Mouse (Mus musculus) left cerebral cortex, adult 2 months (tissue): ENCODE measurements at regions not wholly inside any gene's neighbourhood (a gene's known extent, or its start where the extent isn't known, plus 50 kb on each side); places are given as distances from the start of the nearest gene placed in this dataset.
A peak's percentile ranks its signal among the peaks of the same experiment; 100 is the strongest.

ENCODE experiments used
- DNase-seq, 2 experiments: peaks; one replicate each; pipeline ENCODE4 v3.0.0; 2021 to 2022; ENCODE audit warnings: low spot score in 2 of 2, mixed read lengths in 1 of 2; ENCODE audit errors: extremely low spot score in 1 of 2
- H3K27ac ChIP-seq: fragments of 200-600 bp; 2 replicates; pipeline ENCODE4 v1.8.1; 2022
- H3K4me3 ChIP-seq: fragments of 200-600 bp; 2 replicates; pipeline ENCODE4 v1.8.1; 2022
- CTCF ChIP-seq: fragments of 200-600 bp; IDR thresholded peaks from 2 replicates; pipeline ENCODE4 v1.8.1; 2022; ENCODE audit warnings: antibody characterized with exemption, mild to moderate bottlenecking, moderate library complexity
- intact Hi-C: fragments of 180-260 bp; cut with DNase I; formaldehyde crosslinking; loops from one replicate; pipeline ENCODE4 v1.15.1; 2025

DNA sequence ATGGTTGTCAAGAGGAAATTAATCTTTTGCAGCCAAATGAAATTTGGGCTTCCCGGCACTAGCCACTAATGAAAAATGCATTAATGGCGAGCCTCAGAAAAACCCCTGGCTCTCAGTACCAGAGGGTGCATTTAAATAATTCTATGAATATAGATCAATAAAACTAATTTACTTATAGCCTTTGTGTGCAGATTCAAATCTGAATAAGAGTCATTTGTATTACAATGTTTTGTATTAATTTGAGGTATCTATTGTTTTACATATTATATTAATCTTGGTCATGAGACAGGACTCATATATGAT lies 392.1 kb downstream of the Nuf2 start:
- Histone ChIP-seq H3K4me3 (no peak overlapping the region), H3K27ac (no peak overlapping the region)
- no peak for DNase-seq
- intact Hi-C loops: no loop called here
- no peak for TF ChIP-seq CTCF

DNA sequence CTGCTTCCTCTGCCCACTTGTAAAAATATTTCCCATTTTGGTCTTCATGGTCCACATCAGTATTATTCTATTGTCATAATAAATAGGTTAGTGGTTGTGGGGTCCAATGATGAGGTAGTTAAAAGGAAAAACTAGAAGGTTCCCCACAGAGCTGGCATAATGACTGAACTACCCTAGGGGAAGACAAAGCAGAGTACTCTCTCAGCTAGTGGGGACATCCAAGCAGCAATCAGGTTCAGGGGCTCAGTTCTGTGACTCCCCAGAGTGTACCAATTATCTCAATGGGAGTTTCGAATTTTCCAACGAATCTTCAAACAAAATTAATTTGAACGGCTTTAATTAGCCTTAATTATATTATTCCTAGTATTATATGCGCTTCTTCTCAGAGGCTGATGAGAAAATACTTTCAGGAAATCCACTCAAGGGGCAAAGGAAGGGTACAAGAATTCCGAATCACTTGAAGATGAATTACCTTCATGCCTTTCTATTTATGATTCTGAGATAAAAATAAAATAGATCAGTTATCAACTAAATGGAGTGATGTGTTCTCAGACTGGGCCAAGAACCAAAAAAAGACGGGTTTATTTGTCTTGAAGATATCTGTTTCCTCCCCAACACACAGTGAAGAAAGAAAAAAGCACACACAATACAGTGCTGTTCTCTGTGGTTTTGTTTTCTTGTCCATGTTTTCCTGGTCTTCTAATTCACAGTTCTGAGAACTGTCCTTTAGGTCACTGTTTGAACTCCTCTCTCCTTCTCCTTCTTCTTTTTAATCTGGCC lies 392.7 kb downstream of the Nuf2 start:
- no peak overlapping the region for H3K4me3 ChIP-seq
- H3K27ac ChIP-seq: no peak overlapping the region
- no peak for DNase-seq
- no peak for TF ChIP-seq CTCF
- intact Hi-C loops: no loop called here

DNA sequence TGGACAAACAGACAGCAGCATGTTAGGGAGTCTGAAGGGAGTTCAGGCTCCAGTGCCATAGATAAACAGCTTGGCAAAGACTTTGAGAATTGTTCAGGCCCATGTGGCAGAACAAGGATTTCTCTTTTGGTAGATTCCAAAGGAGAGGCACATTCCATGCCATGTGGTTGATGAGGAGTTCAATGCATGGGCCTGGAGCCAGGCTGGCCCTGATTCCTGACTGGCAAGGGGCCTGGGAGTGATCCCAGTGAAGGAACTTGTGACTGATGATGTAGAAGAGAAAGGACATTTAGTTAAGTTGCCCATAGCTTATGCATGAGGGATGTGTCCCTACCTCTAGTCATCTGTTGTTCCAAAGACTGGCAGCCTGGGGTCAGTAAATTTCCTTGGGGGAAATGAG lies 395.7 kb downstream of the Nuf2 start:
- H3K4me3 ChIP-seq: no peak overlapping the region
- DNase-seq: no peak
- no peak overlapping the region for H3K27ac ChIP-seq
- TF ChIP-seq CTCF: no peak
- intact Hi-C loops: no loop called here

- intact Hi-C loops: loop anchor here (5.0 to 10.0 kb wide), 2 partner anchors 354 to 889 kb away; no protein-coding TSS in a partner anchor
- Histone ChIP-seq H3K4me3 (no peak overlapping the region), H3K27ac (no peak overlapping the region)
- no peak for DNase-seq
- no peak for TF ChIP-seq CTCF
Observed at GRCm38 (mm10) chr1:169103669-169104068, 427.6 kb downstream of the Nuf2 start.

DNA sequence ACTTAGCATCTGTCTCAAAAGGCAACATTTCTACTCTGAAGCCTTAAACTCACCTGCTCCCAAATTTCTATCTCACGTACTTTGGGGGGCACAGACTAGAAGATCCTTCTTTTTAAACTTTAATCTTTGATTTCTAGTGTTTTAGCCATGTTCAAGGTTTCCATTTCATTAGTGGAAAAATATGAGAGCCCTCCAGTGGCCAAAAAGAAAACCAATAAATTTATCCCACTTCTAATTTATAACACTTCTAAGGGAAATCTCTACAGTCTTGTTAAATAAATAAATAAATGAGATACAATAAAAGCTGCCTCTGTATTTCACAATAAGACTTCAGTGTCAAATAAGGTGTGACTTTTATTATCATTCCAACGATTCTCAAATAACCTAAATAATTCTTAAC lies 428.2 kb downstream of the Nuf2 start:
- H3K27ac ChIP-seq: no peak overlapping the region

DNA sequence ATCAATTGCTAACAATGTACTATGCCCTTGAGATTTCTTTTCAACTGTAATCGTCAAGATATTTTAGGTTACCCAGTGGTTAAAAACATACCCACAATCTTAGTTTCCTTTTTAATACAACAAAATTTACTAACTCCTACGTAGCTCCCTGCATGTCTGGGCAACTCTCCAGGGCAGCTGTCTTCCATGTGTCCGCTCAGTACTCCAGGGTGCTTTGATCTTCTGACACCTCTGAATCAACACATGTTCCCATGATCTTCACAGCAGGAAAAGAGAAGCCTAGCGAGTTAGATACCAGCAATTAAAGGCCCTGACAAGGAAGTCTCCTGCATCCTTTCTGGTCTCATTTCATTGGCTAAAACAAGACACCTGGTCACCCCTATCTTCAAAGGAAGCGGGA lies 432.0 kb downstream of the Nuf2 start:
- no peak overlapping the region for H3K4me3 ChIP-seq
- TF ChIP-seq CTCF: no peak
- no peak for DNase-seq
- intact Hi-C loops: no loop called here
- H3K27ac ChIP-seq: no peak overlapping the region

More for the DNA sequence above, 428.2 kb downstream of the Nuf2 start:
- peak; percentile 56 for TF ChIP-seq CTCF
- H3K4me3 ChIP-seq: no peak overlapping the region
- DNase-seq: no peak
- intact Hi-C loops: loop anchor here (5.0 to 10.0 kb wide), 2 partner anchors 354 to 888 kb away; no protein-coding TSS in a partner anchor

DNA sequence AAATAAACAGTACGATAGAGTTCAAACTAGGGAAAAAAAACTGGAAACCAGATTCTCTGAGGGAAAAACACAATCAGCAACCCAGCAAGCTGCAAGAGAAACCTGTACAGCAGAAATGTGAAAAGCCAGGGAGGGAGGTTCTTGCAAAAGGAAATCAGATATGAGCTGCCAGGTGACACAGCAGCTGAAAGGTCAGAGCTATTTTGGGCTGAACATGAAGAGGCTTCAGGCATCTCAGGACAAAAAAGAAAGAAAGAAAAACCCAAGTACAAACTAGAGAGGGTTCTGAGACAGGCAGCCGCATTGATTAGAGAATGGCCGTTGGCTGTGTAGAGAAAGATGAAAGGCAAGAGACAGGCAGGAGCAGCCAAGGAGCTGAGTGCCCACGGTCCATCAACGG lies 434.5 kb downstream of the Nuf2 start:
- DNase-seq: no peak
- Histone ChIP-seq H3K4me3 (no peak overlapping the region), H3K27ac (no peak overlapping the region)
- intact Hi-C loops: no loop called here
- no peak for TF ChIP-seq CTCF

DNA sequence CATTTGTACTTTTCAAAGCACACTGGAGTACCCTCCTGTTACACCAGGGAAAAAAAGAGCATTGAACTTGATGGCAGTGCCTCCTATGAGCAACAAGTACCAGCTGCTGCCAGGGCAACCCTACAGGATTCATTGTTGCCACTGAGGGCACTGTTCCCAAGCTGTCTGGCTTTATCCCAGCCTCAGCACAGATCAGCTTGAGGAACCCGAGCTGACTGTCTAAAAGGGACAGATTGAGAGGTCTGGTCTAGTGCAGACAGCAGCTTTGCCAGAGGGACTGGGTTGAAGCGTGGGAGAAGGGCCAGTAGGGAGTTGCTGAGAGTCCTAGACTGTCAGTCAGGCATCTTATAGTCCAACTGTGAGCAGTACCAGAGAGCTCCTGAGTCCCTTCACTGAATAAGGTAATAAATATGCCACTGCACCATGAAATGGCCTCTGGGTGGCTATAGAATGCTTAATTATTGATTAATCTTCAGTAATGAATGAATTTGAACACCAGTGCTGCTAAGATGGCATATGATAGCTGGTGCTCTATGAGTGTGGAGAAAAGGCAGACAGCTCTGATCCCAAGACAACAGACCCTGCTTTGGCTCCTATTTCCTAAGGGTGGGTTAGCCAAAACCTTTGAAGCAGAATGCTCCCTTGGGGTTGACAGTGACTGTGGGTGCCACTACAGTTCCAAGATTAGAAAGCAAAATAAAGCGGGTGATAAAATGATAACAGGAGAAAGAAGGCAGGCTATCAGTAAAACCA lies 437.5 kb downstream of the Nuf2 start:
- H3K4me3 ChIP-seq: no peak overlapping the region
- DNase-seq: peak in 1 of 2 experiments; percentile 13
- no peak; the same call in 1 of the 2 replicates for TF ChIP-seq CTCF
- no peak overlapping the region for H3K27ac ChIP-seq
- intact Hi-C loops: no loop called here

DNA sequence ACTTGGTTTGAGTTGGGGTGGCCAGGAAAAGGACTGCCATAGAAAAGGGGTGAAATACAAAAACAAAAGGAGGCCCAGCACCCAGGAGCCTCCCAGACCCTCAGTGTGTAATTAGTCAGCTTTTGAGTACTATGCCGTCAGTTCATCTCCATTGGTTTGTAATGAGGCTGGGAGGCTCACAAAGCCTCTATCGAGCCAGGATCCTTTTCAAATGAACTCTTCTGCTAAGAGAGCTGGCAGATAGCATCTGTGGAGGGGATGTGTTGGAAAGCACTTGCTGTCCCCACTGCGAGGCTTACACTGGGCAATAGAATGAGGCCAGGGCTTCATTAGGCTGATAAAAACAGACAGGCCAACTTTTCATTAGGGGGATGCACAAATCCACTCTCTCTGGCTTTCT lies 445.2 kb downstream of the Nuf2 start:
- DNase-seq: no peak
- TF ChIP-seq CTCF: no peak
- intact Hi-C loops: no loop called here
- H3K4me3 ChIP-seq: no peak overlapping the region
- no peak overlapping the region for H3K27ac ChIP-seq

DNA sequence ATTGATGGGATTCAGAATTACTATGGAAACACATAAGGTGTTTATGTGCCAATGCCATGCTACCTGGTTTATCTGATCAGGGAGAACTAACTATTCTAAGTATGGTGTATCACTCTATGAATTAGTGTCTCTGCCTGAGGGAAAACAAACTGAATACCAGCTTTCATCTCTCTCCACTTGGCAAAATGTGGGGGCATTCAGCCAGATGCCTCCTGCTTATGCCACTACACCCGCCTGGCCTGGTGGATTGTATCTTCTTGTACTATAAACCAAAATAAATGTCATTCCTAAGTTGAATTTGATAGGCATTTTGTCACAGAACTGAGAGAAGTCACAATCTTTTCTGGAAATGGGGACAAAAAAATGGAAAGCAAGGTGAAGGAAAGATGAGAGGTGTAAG lies 450.6 kb downstream of the Nuf2 start:
- no peak for DNase-seq
- intact Hi-C loops: no loop called here
- Histone ChIP-seq H3K27ac (no peak overlapping the region), H3K4me3 (no peak overlapping the region)
- TF ChIP-seq CTCF: no peak

DNA sequence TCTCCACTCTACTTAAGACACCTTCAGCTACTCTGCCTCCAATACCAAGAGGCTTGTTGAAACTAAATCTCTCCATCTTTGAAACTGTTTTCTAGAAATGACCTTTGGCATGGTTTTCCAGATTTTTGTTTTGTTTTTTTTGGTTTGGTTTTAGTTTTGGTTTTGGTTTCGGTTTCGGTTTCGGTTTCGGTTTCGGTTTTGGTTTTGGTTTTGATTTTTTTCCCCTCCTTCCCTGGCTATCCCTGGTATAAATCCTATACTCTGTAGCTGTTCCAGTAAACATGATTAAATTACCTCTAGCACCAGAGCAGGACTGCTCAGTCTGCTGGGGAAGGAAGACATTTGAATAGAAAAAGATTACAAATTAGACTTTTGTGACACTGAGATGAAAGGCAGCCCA lies 454.0 kb downstream of the Nuf2 start:
- intact Hi-C loops: no loop called here
- Histone ChIP-seq H3K27ac (no peak overlapping the region), H3K4me3 (no peak overlapping the region)
- no peak for TF ChIP-seq CTCF
- no peak for DNase-seq

GRCm38 (mm10) chr1:169076006-169076405 lies 455.3 kb downstream of the Nuf2 start:
- Histone ChIP-seq H3K4me3 (no peak overlapping the region), H3K27ac (no peak overlapping the region)
- intact Hi-C loops: no loop called here
- TF ChIP-seq CTCF: no peak
- DNase-seq: no peak

DNA sequence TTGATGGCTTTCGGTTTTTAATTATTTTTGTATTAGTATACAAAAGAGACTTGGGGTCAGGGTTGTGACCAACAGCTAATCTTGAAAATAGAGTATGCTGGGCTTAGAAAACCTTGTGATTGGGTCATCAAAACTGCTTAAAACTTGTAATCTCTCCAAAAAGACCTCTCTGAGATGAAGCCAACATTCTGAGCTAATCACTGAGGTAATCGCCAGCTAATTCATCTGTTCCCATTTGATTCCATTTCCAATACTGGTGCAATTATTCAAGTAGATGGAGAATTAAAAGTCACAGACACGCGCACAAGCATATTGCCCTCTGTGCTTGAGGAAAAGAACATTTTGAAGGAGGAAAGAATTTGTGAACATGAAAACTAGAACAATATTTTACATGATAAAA lies 459.9 kb downstream of the Nuf2 start:
- intact Hi-C loops: no loop called here
- H3K27ac ChIP-seq: no peak overlapping the region
- TF ChIP-seq CTCF: no peak
- DNase-seq: no peak
- H3K4me3 ChIP-seq: no peak overlapping the region
